Mouse (Mus musculus) bone marrow, adult 2 months (tissue): ENCODE measurements around the gene Med12l.

ENCODE experiments used
- CTCF ChIP-seq: fragments of 200-500 bp; IDR thresholded peaks from 2 replicates; pipeline ENCODE4 v1.5.1; 2011; ENCODE audit warnings: low read length, control low read depth; ENCODE audit not compliant: control insufficient read depth, insufficient read depth
- POLR2A ChIP-seq: fragments of 200-500 bp; IDR thresholded peaks from 2 replicates; pipeline ENCODE4 v1.6.1; 2011; ENCODE audit warnings: low read depth, mild to moderate bottlenecking, control low read depth, low read length, borderline replicate concordance; ENCODE audit not compliant: control insufficient read depth

- TF ChIP-seq POLR2A (no peak), CTCF (no peak)
Observed at GRCm38 (mm10) chr3:59121067-59121730, 115.6 kb downstream of the Med12l start.
